Mouse (Mus musculus) heart, embryonic 14.5 days (tissue): ENCODE measurements at regions not wholly inside any gene's neighbourhood (a gene's known extent, or its start where the extent isn't known, plus 50 kb on each side); places are given as distances from the start of the nearest gene placed in this dataset.

ENCODE experiments used
- ATAC-seq: fragments of 200-750 bp; cut with Nextera tagmentation; 2 replicates; pipeline ENCODE4 v1.8.0; 2017; ENCODE audit warnings: low read depth, moderate TSS enrichment; ENCODE audit not compliant: insufficient number of reproducible peaks, insufficient read depth, low FRiP score
- H3K27ac ChIP-seq, 2 experiments: fragments of 200-500 bp in 1 of 2; fragments of 300-500 bp in 1 of 2; sonication (generic) in 1 of 2; replicated peaks in 1 of 2; 2 replicates each; pipeline ENCODE4 v1.5.1; 2012 to 2014; ENCODE audit warnings: low read depth in 2 of 2, low read length in 2 of 2, control low read depth in 1 of 2, mild to moderate bottlenecking in 1 of 2, mixed read lengths in 1 of 2; ENCODE audit not compliant: control insufficient read depth in 1 of 2, insufficient read depth in 1 of 2
- H3K27me3 ChIP-seq: fragments of 300-500 bp; sonication (generic); 2 replicates; pipeline ENCODE4 v1.6.1; 2014; ENCODE audit warnings: mild to moderate bottlenecking, low read length, control low read depth; ENCODE audit not compliant: control insufficient read depth, insufficient read depth
- H3K36me3 ChIP-seq: fragments of 300-500 bp; sonication (generic); 2 replicates; pipeline ENCODE4 v1.6.1; 2014; ENCODE audit warnings: mild to moderate bottlenecking, control low read depth, low read length, mixed read lengths; ENCODE audit not compliant: control insufficient read depth, insufficient read depth
- H3K4me1 ChIP-seq, 2 experiments: fragments of 200-500 bp in 1 of 2; fragments of 300-500 bp in 1 of 2; sonication (generic) in 1 of 2; 2 replicates each; pipeline ENCODE4 v1.6.1; 2012 to 2014; ENCODE audit warnings: low read length in 2 of 2, control low read depth in 1 of 2, mixed read lengths in 1 of 2; ENCODE audit not compliant: control insufficient read depth in 2 of 2, insufficient read depth in 2 of 2
- H3K4me2 ChIP-seq: fragments of 300-500 bp; sonication (generic); 2 replicates; pipeline ENCODE4 v1.6.1; 2014; ENCODE audit warnings: mild to moderate bottlenecking, low read length
- H3K4me3 ChIP-seq, 2 experiments: fragments of 200-500 bp in 1 of 2; fragments of 300-500 bp in 1 of 2; sonication (generic) in 1 of 2; 2 replicates each; pipeline ENCODE4 v1.5.1; 2012 to 2014; ENCODE audit warnings: low read length in 2 of 2, mild to moderate bottlenecking in 2 of 2, control low read depth in 1 of 2, low read depth in 1 of 2, moderate library complexity in 1 of 2; ENCODE audit not compliant: control insufficient read depth in 1 of 2, insufficient read depth in 1 of 2
- H3K9ac ChIP-seq: fragments of 300-500 bp; sonication (generic); 2 replicates; pipeline ENCODE4 v1.6.1; 2014; ENCODE audit warnings: mild to moderate bottlenecking, low read length
- H3K9me3 ChIP-seq: fragments of 300-500 bp; sonication (generic); 2 replicates; pipeline ENCODE4 v1.6.1; 2016; ENCODE audit warnings: low read length, control low read depth; ENCODE audit not compliant: control insufficient read depth
- WGBS: fragments of 180-500 bp; shearing (Covaris S2); extraction: QIAGEN DNeasy Blood & Tissue Kit; methylation state at CpG from one replicate; pipeline ENCODE4 v1.1.7; 2014; 5-methylcytosine and 5-hydroxymethylcytosine counted together

DNA sequence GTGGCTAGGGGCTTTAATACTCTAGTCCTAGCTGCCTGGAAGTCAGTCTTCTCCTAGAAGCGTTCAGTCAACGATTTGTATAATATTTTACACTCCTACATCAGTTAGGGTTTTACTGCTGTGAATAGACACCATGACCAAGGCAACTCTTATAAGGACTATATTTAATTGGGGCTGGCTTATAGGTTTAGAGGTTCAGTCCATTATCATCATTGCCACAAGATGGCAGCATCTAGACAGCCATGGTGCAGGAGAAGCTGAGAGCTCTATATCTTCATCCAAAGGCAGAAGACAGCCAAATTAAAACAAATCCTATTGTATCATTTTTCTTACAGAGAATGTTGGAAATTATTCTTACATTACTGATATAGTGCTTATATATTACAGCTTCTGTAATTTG is 167.0 kb upstream of the Ndn start:
- Histone ChIP-seq H3K27me3 (no peaks in the 10 kb centered on the region), H3K36me3 (no peaks in the 10 kb centered on the region), H3K4me1 (no peaks in the 10 kb centered on the region), H3K4me2 (no peak overlapping the region), H3K27ac (no peak overlapping the region), H3K4me3 (no peak overlapping the region), H3K9ac (no peak overlapping the region), H3K9me3 (no peaks in the 10 kb centered on the region)
- 54% methylated on average over 2 of the region's 2 CpGs for WGBS
- ATAC-seq, result no peak

DNA sequence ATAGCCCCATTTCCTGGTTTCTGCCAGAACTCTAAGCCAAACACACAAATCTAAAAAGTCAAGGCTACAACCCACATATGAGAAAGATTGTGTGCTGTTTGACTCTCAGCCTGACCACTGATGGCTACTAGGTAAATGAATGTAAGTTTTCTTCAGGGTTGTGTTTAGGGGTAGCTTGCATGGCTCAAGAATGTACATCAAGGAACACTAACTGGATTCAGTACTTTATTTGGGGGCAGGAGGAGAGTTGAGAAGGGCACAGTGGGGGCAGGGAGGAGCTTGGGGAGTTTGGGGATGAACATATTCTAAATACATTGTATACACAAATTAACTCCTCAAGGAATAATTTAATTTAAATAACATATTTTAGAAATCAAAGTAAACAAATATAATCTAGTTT is 137.8 kb upstream of the Ndn start:
- no peaks in the 10 kb centered on the region for H3K4me1 ChIP-seq
- peak overlapping the region; percentile 18; the same call in 1 of the 2 replicates for H3K4me2 ChIP-seq
- no peak overlapping the region for H3K4me3 ChIP-seq
- no peaks in the 10 kb centered on the region for H3K36me3 ChIP-seq
- H3K27ac ChIP-seq, result no peak overlapping the region
- H3K9me3 ChIP-seq, result no peaks in the 10 kb centered on the region
- no peak for ATAC-seq
- H3K27me3 ChIP-seq, result no peaks in the 10 kb centered on the region
- H3K9ac ChIP-seq, result no peak overlapping the region

DNA sequence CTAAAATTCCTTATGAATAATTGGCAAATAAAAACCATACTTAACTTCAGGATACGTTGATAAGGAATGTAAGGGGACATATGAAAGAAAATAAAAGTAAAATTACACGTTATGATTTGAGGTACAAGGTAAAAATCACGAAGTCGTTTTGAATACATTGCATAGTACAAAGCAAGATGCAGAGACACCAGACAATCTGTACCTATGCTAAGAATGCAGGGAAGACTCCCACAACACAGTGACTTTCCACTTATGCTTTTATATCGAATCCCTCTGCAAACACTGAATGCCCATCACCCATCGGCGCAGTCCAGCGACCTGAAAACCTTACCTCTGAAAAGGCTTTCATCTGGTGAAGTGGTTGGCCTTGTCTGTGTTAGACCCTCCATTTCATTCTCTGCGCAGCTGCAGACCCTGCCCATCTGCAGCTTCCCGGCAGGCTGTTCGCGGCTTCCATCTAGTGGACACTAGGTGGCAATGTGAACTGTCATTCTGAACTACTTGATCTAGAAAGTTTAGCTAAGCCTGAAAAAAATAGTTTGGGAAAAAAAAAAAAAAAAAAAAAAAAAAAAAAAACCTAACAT is 137.2 kb upstream of the Ndn start:
- WGBS, result 29% methylated on average over 12 of the region's 12 CpGs
- no peaks in the 10 kb centered on the region for H3K27me3 ChIP-seq
- no peaks in the 10 kb centered on the region for H3K36me3 ChIP-seq
- peak overlapping the region; percentile 55; the same call in 1 of the 2 replicates for H3K9ac ChIP-seq
- H3K4me2 ChIP-seq, result peak overlapping the region; percentile 29
- no peaks in the 10 kb centered on the region for H3K4me1 ChIP-seq
- H3K27ac ChIP-seq, result no peak overlapping the region
- H3K9me3 ChIP-seq, result no peaks in the 10 kb centered on the region
- no peak for ATAC-seq
- peak overlapping the region; percentile 25 to 54 for H3K4me3 ChIP-seq

DNA sequence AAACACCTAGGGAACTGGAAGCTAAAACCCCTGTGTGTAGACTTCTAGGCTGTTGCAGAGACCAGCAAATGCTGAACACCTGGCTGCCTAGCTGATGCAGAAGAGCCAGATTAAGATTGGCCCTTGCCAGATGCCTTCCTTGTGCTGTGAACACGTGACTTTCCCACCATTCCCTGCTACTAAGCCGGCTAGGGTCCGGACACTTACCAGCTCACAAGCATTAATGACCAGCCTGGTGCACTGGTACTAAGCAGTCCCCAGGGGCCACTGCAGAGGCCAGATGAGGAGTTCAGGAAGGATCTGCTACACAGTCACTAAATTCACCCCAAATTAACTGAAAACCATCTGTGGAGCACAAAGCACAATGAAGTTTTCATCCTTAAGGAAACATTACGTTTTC is 121.2 kb upstream of the Ndn start:
- Histone ChIP-seq H3K4me1 (no peaks in the 10 kb centered on the region), H3K27ac (no peak overlapping the region), H3K27me3 (no peaks in the 10 kb centered on the region), H3K9me3 (no peaks in the 10 kb centered on the region), H3K36me3 (no peaks in the 10 kb centered on the region), H3K4me3 (no peak overlapping the region), H3K9ac (no peak overlapping the region), H3K4me2 (no peak overlapping the region)
- WGBS, result 34% methylated on average over 4 of the region's 4 CpGs
- no peak for ATAC-seq

DNA sequence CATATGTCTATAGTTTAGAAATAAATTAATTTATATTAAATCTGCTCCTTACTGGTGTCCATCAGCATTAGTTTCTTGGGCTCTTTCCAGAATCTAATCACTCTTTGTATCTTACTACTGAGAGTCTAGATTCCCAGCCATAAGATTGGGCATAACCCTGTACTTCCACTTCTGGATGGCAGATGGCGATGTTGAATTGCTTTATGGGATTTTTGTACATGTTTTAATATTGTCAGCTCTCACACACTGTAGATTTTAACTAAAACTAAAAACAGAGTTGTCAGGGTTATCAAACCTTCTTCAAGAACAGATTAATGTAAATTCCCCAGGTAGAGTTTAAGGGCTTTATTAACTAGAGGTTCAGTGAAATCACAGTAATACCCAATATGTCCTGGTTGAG is 118.6 kb upstream of the Ndn start:
- WGBS, result 3% methylated on average over 1 of the region's 1 CpGs
- Histone ChIP-seq H3K36me3 (no peaks in the 10 kb centered on the region), H3K27me3 (no peaks in the 10 kb centered on the region), H3K4me1 (peaks cover 0 to 2% of the 10 kb centered on the region in 2 experiments; a peak in 1 of 4 replicates), H3K4me2 (no peak overlapping the region), H3K9ac (no peak overlapping the region), H3K27ac (no peak overlapping the region), H3K4me3 (no peak overlapping the region), H3K9me3 (no peaks in the 10 kb centered on the region)
- no peak for ATAC-seq

DNA sequence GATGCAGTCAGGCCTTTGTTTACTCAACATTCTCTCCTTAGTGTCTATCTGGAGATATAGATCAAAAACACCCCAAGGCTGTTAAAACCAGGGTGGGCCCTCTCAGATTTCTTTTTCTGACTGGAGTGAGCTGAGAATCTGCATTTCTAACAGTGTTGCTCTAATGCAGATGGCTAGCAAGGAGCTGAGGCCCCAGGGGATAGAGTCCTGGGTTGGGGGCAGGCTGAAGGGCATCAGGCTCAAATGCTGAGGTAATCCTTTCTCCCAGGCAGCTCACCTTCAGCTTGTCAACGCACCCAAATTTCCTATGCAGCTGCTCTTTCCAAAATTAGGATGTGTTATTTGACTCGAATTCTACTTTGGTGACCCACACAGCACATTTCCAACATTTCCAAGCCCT is 115.7 kb upstream of the Ndn start:
- Histone ChIP-seq H3K4me3 (peak overlapping the region; percentile 18 to 26; a peak in 3 of 4 replicates), H3K27ac (peak overlapping the region in 1 of 2 experiments; percentile 33; a peak in 1 of 4 replicates), H3K9me3 (no peaks in the 10 kb centered on the region), H3K36me3 (no peaks in the 10 kb centered on the region), H3K4me2 (peak overlapping the region; percentile 52), H3K27me3 (no peaks in the 10 kb centered on the region), H3K4me1 (peaks cover 0 to 2% of the 10 kb centered on the region in 2 experiments; a peak in 1 of 4 replicates), H3K9ac (no peak overlapping the region)
- no peak for ATAC-seq
- WGBS, result 12% methylated on average over 2 of the region's 2 CpGs

DNA sequence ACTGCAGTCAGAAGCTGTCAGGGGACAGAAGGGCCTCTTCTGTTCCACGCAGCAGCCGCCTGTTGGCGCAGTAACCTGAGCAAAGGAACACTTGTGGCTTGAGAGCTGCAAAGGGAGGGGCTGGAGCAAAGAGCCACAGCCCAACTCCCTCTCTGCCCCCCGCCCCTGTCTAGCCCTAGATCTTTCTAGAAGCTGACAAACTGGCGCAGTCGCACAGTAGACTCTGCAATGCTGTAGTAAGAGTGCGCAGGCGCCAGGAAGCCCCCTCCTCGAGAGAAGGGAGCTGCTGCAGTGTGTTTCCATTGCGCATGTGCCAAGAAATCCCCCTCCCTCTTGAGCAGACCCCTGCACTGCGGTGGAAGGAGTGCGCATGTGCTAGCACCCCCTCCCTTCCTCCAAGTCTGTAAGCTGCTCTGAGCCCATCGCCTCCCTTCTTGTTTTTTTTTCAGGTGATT is 115.2 kb upstream of the Ndn start:
- H3K4me2 ChIP-seq, result peak overlapping the region; percentile 52
- peak overlapping the region; percentile 18 to 26 for H3K4me3 ChIP-seq
- H3K4me1 ChIP-seq, result peaks cover 0 to 2% of the 10 kb centered on the region in 2 experiments; a peak in 1 of 4 replicates
- H3K36me3 ChIP-seq, result no peaks in the 10 kb centered on the region
- H3K9me3 ChIP-seq, result no peaks in the 10 kb centered on the region
- peak; percentile 78 for ATAC-seq
- 8% methylated on average over 13 of the region's 13 CpGs for WGBS
- no peak overlapping the region for H3K9ac ChIP-seq
- H3K27me3 ChIP-seq, result no peaks in the 10 kb centered on the region
- peak overlapping the region in 1 of 2 experiments; percentile 43; a peak in 1 of 4 replicates for H3K27ac ChIP-seq

DNA sequence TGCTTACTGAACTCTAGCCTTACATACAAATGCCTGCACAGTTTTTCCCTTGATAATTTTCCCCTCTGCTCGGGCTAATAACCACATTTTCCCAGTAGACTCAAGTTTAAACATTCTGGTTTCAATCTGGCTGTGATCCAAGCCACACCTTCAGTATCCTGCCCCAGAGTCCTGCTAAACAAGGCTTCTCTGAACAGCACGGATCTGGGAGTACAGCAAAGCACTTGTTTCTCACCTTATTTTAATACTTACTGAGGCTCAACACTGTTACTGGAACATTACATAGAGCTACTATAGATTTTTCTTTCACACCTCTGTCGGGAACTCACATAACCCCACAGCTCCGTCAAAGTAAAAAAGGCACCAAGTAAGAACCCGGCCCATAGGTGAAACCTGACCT is 114.3 kb upstream of the Ndn start:
- ATAC-seq, result no peak
- no peak overlapping the region for H3K9ac ChIP-seq
- H3K4me1 ChIP-seq, result peaks cover 0 to 2% of the 10 kb centered on the region in 2 experiments; a peak in 1 of 4 replicates
- H3K4me2 ChIP-seq, result no peak overlapping the region
- no peaks in the 10 kb centered on the region for H3K27me3 ChIP-seq
- no peaks in the 10 kb centered on the region for H3K36me3 ChIP-seq
- H3K4me3 ChIP-seq, result no peak overlapping the region
- H3K9me3 ChIP-seq, result no peaks in the 10 kb centered on the region
- WGBS, result 59% methylated on average over 5 of the region's 5 CpGs
- H3K27ac ChIP-seq, result no peak overlapping the region
